Mouse (Mus musculus): ENCODE measurements at regions not wholly inside any gene's neighbourhood (a gene's known extent, or its start where the extent isn't known, plus 50 kb on each side); places are given as distances from the start of the nearest gene placed in this dataset.
A peak's percentile ranks its signal among the peaks of the same experiment; 100 is the strongest.

DNA sequence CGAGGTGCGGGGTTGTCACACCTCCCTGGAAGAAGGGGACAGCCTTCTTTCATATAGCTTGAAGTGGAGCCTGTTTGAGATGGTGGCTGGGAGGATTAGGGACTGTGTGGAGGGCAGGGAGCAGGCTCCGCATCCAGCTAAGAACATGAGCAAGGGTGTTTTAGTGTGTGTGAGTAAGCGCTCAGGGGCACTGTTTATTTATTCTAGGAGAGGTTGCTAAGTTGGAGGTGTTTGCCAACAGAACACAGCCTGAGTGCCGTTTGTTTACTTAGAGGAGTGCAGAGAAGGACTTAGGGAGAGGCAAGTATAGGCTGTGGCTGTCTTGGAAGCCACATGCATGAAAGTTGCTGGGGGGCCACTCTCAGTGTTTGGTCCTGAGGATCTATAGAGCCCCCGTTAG lies 61.2 kb upstream of the Cdon start:
- DNase-seq (ENCODE audit: low spot score in 2 of 2): no peak

DNA sequence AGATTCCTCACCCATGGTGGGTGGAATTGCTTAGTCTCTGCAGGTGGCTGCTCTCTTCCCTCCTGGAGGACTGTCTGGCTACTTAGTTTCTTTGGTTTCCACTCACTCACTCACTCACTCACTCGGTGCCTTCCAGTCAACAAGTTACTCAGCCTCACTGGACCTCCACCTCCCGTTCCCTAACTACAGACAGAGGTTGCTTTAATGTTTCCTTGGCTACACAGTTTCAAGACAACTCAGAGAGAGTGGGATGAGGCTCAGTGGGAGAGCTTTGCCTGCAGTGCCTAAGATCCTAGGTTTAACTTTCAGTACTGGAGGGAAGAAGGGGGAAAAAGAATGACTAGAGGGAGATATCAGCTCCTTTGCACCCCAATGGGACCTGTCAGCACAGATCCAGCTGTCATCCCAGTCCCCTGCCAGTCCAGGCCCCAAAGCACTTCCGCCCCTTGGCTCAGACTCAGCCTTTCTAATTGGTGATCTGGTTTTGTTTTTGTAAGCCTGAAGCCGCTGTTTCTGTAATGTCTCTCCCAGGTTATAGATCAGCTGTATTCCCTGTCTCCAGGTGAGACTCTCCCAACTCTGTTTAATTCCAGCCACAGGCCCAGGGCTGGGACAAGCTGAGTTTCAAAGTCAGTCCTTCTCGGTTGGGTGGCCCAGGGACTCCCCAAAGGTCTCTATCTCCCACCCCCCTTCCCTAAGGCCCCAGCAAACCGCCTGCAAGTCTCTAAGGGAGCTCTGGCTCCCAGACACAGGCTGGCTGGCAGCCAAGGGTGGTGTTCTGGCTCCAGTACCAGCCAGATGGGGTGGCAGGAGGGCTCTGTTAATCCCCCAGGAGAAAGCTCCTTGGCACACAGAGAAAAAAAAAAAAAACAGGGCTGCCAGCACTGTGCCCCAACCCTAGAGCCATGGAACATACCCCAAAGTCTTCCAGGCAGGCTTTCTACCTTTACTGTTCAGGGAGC lies 60.5 kb upstream of the Cdon start:
- peak in 1 of 2 experiments; percentile 46 for DNase-seq (ENCODE audit: low spot score in 2 of 2)

DNA sequence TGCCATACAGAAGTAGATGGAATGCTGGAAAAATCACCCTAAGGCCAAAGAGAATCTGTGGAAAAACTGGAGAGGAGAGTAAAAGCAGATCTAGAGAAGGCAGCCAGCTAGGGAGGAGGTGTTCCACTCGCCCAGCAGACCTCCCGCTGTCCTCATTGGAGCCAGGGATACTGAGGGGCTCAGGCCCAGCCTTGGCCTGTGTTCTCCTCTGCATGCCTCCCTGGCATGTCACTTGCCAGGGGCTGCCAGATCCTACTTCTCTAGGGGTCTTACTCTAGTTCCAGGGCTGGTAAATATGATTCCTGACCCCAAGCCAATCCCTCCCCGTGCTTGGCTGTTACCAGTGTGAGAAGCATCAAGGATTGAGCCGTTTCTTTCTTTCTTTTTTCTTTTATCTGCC lies 59.5 kb upstream of the Cdon start:
- DNase-seq (ENCODE audit: low spot score in 2 of 2): no peak

DNA sequence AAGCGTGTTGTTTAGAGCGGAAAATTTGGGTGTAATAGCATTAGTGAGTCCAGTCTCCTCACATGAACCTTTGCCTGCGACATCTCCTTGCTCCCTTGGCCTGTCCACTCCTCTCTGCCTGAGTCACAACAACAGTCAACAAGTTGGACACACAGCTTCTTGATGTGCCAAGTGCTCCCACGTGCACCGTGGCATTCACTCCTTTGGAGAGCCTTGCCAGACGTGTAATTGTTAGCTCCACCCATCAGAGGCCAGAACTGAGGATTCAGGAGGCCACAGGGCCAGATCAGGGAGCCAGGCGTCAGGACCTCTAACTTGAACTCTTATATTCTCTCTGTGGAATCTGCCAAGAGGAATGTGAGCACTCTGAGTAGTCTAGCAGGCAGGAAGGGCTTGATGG lies 58.7 kb upstream of the Cdon start:
- no peak for DNase-seq (ENCODE audit: low spot score in 2 of 2)

DNA sequence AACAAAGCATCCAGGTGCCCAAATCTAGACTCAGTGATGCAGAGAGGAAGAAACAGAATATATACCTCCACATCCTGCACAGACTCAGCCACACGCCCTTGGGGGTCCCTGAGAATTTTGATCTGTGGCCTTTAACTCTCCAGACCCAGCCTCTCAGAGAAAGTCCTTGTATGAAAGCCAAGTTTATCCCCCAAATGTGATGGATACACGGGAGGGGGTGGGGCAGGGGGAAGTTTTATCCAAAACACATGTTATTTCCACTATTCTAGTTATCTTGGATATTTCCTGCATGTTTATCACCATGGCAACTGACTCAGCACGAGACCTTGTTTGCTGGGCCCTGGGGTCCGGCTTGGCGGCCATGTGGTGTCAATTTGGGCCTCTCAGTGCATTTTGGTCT lies 57.8 kb upstream of the Cdon start:
- DNase-seq (ENCODE audit: low spot score in 2 of 2): no peak

DNA sequence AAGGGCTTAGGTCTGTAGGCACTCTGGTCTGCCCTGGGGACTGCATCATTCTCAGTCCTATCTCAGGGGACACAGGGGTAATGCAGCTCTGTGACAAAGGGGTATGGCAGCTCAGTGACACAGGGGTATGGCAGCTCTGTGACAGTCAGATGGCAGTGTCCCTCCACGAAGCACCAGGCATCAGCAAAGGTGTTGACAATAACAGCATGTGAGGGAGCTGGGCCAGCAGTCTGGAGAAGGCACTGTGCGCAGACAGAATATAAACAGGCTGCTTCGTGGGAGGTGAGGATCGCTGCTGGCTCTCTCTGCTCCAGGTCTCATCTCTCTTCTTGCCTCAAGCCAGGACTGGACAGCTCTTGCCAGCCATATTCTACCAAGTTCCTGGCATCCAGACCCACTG lies 57.0 kb upstream of the Cdon start:
- DNase-seq (ENCODE audit: low spot score in 2 of 2): peak in 1 of 2 experiments; percentile 13

DNA sequence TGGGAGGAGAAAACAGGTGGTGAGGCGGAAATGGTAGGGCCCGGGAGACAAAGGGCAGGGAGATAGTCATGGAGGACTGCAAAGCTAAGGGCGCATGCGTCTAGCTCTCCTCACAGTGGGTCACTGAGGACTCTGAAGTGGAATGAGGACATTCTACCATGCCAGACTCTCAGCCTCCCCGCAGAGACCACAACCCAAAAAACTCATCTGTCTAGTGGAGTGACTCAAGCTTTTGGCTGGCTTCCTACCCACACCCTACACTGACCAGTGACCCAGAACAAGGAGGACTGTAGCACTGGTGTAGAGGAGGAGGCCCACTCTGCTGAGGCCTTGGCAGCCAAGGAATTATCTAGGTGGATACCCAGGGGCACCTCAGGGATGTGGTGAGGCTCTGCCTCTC lies 55.0 kb upstream of the Cdon start:
- DNase-seq (ENCODE audit: low spot score in 2 of 2): no peak

DNA sequence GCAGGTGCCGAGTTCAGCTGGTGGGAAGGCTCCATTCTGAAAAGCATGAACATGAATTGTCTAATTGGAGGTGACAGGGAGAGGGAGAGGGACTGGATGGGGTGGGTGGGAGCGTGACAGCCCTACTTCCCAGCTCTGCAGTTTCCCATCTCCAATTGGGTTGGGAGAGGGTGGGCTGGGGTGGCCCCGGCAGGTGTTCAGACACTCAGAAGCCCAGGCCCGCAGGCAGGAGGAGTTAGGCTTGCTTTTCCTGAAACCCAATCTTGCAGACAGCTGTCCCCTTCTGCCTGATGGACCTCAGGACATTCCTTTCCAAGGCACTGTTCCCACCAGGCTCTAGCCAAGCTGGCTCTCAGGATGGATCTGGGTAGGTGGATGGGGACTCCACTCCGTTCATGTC lies 51.9 kb upstream of the Cdon start:
- no peak for DNase-seq (ENCODE audit: low spot score in 2 of 2)

DNA sequence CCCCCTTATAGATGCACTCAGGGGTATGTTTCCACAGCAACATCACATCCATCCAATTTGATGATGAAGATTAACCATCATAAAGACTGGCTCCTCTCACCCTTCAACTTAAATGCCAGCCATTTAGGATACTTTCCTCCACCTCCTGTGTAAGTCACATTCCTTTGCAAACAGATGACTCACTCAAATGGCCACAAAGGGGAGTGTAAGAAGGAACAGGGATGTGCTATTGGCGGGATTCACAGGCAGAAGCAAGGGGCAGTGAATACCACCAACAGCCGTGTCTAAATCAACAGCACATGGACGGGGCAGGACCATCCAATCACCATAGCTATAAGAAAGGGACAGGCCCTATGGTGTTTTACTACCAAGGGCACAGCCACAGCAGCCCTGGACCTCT lies 50.9 kb upstream of the Cdon start:
- no peak for DNase-seq (ENCODE audit: low spot score in 2 of 2)

DNA sequence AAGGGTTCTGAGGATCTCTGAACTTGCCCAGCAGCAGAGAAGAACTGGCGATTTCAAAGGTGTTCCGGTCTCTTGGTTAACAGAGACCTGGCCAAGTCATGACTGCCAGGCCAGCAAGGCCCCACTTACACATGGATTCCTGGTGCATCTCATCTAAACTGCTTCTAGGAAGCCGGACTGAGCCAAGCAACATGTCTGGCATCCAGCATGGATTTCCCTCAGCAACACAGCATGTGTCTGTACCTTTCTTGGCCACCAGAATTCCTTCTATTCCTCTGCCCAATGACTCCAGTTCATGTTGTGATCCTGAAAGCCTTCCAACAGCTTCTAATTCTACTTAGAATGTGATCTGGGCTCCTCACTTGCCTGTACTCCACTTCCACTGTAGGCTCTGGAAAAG lies 50.0 kb upstream of the Cdon start:
- no peak for DNase-seq (ENCODE audit: low spot score in 2 of 2)

Measured in layer of hippocampus, adult 8-10 months (tissue).